Mouse (Mus musculus): ENCODE results near the gene Cpa2. TPM values are rescaled to one million over a fixed set of nuclear protein-coding genes. Genes with fewer than 3 reads are reported as not detected.

The Cpa2 gene
- polyA plus RNA-seq, 1 experiment from 2014 or later = 5.8 TPM

DNA sequence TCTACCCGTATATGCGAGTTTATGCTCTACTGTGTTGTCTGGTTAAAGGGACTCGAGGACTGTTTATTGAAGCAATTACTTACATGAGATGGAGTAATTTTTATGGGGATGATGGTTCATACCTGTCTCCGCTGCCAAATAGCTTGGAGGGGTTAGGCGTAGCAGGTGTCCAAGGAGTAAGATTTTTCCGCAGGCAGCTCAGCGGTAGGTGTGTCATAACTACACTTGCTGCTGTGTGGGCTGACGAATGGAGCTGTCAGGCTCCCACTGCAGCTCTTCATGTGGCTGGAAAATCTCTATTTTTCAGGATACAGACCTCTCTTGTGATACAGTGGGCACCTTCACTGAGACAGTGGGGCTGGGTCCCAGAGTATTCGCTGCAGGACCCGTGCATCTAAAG, 27.9 kb downstream of the Cpa2 start:
- H3K4me1 ChIP-seq = peaks cover 14% of the 10 kb centered on the region
- H3K36me3 ChIP-seq = no peaks in the 10 kb centered on the region
- H3K9me3 ChIP-seq = no peaks in the 10 kb centered on the region
- no peak overlapping the region for H3K4me3 ChIP-seq
- 90% methylated on average over 10 of the region's 10 CpGs for WGBS
- H3K27ac ChIP-seq (replicated peaks) = no peak overlapping the region
- no peak overlapping the region for H3K4me2 ChIP-seq (replicated peaks)
- H3K27me3 ChIP-seq = peaks cover 12% of the 10 kb centered on the region; the same call in 1 of the 2 replicates
- ATAC-seq (ENCODE audit: low FRiP score, low read depth) = no peak
- H3K9ac ChIP-seq (replicated peaks) = no peak overlapping the region

DNA sequence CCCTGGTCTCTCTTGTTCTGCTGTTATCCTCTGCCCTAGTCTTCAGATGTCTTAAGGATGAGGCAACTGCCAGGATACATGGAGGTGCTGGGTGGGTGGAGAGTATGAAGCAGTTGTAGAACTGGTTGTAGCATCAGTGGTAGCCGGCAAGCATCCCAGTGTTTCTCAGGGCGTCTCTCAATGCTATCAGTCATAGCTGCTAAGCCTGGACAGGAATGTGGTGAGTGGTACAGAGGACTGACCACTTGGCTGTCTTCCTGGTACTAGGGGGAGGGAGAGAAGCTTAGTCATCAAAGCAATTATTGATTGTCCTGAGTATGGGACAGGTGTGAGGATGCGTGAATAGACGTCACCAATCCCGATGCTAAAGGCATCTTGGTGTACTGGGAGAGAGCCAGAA, 28.6 kb downstream of the Cpa2 start:
- 88% methylated on average over 5 of the region's 5 CpGs for WGBS
- Histone ChIP-seq H3K9me3 (no peaks in the 10 kb centered on the region), H3K4me3 (no peak overlapping the region), H3K36me3 (no peaks in the 10 kb centered on the region), H3K9ac (replicated peaks) (no peak overlapping the region), H3K27me3 (peaks cover 12% of the 10 kb centered on the region), H3K27ac (replicated peaks) (no peak overlapping the region), H3K4me2 (replicated peaks) (no peak overlapping the region), H3K4me1 (peaks cover 14% of the 10 kb centered on the region)
- ATAC-seq (ENCODE audit: low FRiP score, low read depth) = no peak

DNA sequence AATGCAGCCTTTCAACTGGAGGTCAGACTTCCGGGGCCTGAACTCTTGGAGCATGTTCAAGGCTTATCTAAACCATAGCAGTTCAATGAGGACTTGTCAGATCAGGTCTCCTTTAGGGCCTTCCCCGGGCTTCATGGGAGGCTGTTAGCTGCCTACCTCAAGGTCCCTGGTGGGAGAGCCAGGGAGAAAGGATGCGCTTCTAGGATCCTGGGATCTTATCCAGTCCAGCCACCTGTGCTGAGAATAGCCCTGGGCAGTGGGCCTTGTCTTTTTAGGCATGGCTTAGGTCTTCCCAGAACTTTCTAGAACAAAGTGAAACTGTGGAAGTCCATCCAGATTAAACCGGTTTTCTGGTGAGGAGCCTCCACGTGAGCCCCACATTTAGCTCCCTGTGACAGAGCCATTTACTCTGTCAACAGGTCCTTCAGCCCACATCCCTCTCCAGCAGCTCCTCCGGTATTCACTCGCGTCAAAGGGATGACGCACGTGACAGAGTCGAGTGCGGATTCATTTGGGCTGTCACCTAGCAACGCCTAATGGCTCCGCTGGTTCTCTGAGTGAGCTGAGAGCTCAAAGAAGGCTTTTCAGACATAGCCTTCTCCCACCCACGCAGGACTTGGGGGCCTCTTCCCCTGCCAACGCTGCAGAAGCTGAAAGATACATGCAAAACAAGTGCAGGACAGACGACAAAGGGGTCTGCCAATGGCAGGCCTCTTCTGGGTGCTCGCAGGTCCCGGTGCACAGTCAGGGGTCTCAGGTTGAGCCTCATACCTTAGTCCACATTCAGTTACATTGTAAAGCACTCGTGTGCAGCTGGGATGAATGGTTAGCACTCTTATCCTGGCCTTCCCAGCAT, 31.3 kb downstream of the Cpa2 start:
- 0 out of 2 replicates have a peak overlapping the region, but pooled peaks have one; percentile 20 for H3K9ac ChIP-seq (replicated peaks)
- peak overlapping the region; percentile 74 for H3K27ac ChIP-seq (replicated peaks)

DNA sequence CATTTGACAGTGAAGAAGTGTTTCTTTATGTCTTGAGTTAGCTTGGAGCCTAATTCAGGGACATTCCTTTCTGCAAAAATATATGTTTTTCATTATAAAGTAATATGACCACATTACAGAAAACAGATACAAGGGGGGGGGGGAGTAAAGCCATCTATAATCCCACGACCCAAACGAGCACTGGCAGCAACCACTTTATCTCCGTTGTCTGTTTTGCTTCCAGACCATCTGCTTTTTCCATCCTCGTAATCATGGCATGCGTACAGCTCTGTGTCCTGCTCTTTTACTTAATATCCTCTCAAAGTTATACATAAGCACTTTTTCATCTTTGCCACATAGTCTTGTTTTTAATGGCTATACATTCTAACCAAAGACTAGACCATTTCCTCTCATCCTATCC, 32.0 kb downstream of the Cpa2 start:
- Histone ChIP-seq H3K9ac (replicated peaks) (no peak overlapping the region), H3K9me3 (no peaks in the 10 kb centered on the region), H3K4me1 (peaks cover 14% of the 10 kb centered on the region), H3K4me2 (replicated peaks) (no peak overlapping the region), H3K27me3 (peaks cover 12% of the 10 kb centered on the region), H3K27ac (replicated peaks) (peak overlapping the region; percentile 74), H3K36me3 (no peaks in the 10 kb centered on the region), H3K4me3 (no peak overlapping the region)
- ATAC-seq (ENCODE audit: low FRiP score, low read depth) = no peak
- 69% methylated on average over 5 of the region's 5 CpGs for WGBS

More for the DNA sequence above, 31.3 kb downstream of the Cpa2 start:
- Histone ChIP-seq H3K36me3 (no peaks in the 10 kb centered on the region), H3K4me2 (replicated peaks) (0 out of 2 replicates have a peak overlapping the region, but pooled peaks have one; percentile 15), H3K4me1 (peaks cover 14% of the 10 kb centered on the region), H3K4me3 (no peak overlapping the region), H3K9me3 (no peaks in the 10 kb centered on the region), H3K27me3 (peaks cover 12% of the 10 kb centered on the region)
- peak; percentile 93 for ATAC-seq (ENCODE audit: low FRiP score, low read depth)
- WGBS = 31% methylated on average over 20 of the region's 20 CpGs

DNA sequence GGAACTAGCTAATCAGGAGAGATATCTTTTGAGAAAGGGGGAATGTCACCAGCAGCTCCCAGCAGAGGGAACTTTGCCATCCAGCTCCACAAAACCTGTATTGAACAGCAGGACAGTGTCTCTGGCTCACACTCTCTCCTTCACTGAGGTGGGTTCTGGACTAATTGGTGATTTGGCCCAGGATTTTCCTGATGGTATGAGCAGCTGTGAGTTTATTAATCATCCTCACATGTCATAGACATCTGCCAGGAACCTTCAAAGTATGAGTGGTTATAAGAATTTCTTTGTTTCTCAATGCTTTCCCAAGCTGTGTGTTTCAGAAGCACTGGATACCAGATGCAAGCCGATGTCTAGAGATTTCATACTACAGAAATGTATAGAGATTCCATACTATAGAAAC, 33.6 kb downstream of the Cpa2 start:
- WGBS = 89% methylated on average over 1 of the region's 1 CpGs
- ATAC-seq (ENCODE audit: low FRiP score, low read depth) = no peak
- no peaks in the 10 kb centered on the region for H3K9me3 ChIP-seq
- no peaks in the 10 kb centered on the region for H3K36me3 ChIP-seq
- H3K4me2 ChIP-seq (replicated peaks) = no peak overlapping the region
- no peak overlapping the region for H3K27ac ChIP-seq (replicated peaks)
- peaks cover 7% of the 10 kb centered on the region for H3K27me3 ChIP-seq
- H3K4me1 ChIP-seq = peaks cover 19% of the 10 kb centered on the region
- no peak overlapping the region for H3K9ac ChIP-seq (replicated peaks)
- no peak overlapping the region for H3K4me3 ChIP-seq

DNA sequence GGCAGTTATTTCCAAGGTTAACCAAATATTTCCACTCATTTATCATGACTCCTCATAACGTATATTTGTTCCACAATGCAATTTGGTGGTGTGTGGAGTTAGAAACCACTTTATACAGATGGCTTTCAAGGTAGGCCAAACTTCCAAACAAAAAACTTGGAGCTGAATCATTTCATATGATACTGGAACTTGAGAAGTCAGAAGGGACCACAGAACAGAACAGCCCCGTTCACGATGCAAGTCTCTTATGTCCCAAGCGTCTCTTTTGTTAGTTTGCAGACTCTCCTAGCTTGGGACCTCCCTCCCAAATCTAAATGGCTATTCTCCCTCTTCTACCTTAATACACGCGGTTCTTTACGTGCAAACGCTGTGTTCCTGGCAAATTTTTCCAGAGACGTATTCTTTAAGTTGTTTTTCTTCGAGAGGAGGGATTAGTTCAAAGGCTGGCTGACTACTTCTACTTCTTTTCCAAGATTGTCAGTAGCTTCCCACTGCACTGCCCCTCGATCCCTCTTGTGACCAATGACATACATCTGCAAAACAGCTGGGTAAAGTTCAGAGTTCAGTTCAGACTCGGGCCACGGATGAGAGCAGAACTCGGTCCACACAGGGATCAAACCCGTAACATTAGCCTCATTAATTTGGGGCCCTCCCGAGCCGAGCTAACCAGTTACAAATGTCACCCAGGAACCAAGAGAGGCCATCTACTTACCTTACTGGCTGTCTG, 35.3 kb downstream of the Cpa2 start:
- H3K4me1 ChIP-seq = peaks cover 34% of the 10 kb centered on the region
- no peaks in the 10 kb centered on the region for H3K9me3 ChIP-seq
- H3K4me2 ChIP-seq (replicated peaks) = no peak overlapping the region
- H3K27ac ChIP-seq (replicated peaks) = no peak overlapping the region
- H3K4me3 ChIP-seq = no peak overlapping the region
- no peaks in the 10 kb centered on the region; the same call in none of the 2 replicates for H3K27me3 ChIP-seq
- no peak overlapping the region for H3K9ac ChIP-seq (replicated peaks)
- WGBS = 76% methylated on average over 17 of the region's 17 CpGs
- no peaks in the 10 kb centered on the region for H3K36me3 ChIP-seq
- ATAC-seq (ENCODE audit: low FRiP score, low read depth) = no peak

DNA sequence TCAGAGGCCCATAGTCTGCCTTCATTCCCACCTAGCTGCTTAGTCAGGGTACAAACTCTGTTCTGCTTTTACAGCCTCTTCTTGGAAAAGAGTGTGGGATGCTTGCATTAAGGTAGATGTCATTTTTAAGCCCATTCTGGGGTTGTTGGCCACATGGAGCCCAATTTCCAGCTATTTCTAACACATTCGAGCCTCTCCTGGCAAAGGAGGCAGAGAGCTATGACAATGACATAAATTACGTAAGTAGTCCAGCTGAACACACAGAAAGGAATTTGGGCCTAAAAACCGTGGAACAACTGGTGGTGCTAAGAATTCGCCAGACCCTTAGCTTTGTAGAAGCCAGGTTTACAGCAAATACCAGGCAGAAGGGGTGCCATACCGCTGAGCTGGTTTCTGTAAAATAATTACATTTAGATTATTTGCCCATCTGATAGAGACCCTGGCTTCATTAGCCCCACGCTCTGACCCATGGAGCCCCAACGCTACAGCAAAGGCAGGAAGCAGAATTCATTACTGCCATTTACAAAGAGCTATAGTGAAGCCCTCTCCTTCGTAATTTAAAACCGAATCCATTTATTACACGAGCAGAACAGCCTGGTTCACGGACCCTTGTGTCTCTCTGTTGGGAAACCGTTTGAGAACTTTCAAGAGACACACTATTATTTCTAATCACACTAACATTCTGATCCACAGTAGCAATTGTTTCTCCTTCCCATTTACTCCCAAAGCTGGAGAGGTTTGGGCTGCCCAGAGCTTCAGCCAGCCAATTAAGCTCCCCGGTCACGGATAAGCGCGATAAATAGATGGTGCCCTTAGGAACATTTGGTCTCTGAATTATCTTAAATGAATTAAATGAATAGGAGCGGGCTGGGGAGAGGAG, 38.8 kb downstream of the Cpa2 start:
- Histone ChIP-seq H3K27me3 (no peaks in the 10 kb centered on the region), H3K36me3 (no peaks in the 10 kb centered on the region), H3K4me2 (replicated peaks) (0 out of 2 replicates have a peak overlapping the region, but pooled peaks have one; percentile 19), H3K27ac (replicated peaks) (peak overlapping the region; percentile 85), H3K9me3 (no peaks in the 10 kb centered on the region), H3K9ac (replicated peaks) (no peak overlapping the region), H3K4me1 (peaks cover 19% of the 10 kb centered on the region), H3K4me3 (no peak overlapping the region)
- 49% methylated on average over 17 of the region's 17 CpGs for WGBS
- ATAC-seq (ENCODE audit: low FRiP score, low read depth) = peak; percentile 52

DNA sequence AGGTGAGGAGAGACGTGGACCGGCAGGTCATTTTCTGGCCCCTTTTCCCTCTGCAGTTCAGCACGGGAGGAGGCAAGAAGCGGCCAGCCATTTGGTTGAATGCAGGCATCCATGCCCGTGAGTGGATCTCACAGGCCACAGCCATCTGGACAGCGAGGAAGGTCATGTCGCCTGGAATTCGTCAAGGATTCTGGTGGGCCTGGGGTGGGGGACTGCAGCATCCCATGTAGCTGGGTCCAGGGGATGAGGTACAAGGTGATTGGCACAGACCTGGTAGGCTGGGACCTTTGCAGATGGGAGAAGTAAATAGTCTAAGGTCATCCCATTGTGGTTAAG, 39.4 kb downstream of the Cpa2 start:
- peak; percentile 6; the same call in 1 of the 2 replicates for ATAC-seq (ENCODE audit: low FRiP score, low read depth)
- Histone ChIP-seq H3K27me3 (no peaks in the 10 kb centered on the region), H3K27ac (replicated peaks) (peak overlapping the region; percentile 85), H3K9me3 (no peaks in the 10 kb centered on the region), H3K4me1 (peaks cover 19% of the 10 kb centered on the region), H3K4me3 (no peak overlapping the region), H3K4me2 (replicated peaks) (0 out of 2 replicates have a peak overlapping the region, but pooled peaks have one; percentile 19), H3K9ac (replicated peaks) (no peak overlapping the region), H3K36me3 (no peaks in the 10 kb centered on the region)
- 51% methylated on average over 8 of the region's 8 CpGs for WGBS

DNA sequence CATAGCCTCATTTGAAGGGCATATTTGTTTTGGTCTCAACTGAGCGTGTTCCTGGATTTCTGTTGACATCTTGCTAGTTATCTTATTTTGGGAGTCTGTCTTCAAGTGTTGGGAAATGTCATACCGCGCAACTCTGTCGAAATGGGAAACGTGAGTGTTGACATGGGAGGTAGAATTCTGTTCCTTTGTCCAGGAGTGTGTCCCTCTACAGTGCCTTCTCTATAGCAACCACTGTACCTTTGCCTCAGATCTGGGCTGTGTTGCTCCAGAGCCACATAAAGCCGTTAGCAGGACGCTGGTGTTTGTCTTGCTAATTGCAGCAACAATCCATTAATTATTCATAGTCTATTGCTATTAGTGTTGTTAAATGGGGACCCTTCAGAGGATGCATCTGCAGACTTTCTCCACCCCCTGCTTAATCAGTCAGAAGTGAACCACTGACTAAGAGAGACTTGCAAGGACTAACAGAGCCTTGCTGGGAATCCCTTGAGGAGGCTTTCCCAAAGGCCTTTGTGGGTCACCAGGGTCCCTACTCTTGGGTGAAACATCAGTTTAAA, 45.6 kb downstream of the Cpa2 start:
- no peaks in the 10 kb centered on the region for H3K36me3 ChIP-seq
- no peak overlapping the region for H3K27ac ChIP-seq (replicated peaks)
- no peak overlapping the region for H3K4me3 ChIP-seq
- no peaks in the 10 kb centered on the region for H3K9me3 ChIP-seq
- no peak overlapping the region for H3K9ac ChIP-seq (replicated peaks)
- H3K27me3 ChIP-seq = no peaks in the 10 kb centered on the region
- no peak for ATAC-seq (ENCODE audit: low FRiP score, low read depth)
- no peak overlapping the region for H3K4me2 ChIP-seq (replicated peaks)
- WGBS = 86% methylated on average over 7 of the region's 7 CpGs
- H3K4me1 ChIP-seq = peaks cover 5% of the 10 kb centered on the region

DNA sequence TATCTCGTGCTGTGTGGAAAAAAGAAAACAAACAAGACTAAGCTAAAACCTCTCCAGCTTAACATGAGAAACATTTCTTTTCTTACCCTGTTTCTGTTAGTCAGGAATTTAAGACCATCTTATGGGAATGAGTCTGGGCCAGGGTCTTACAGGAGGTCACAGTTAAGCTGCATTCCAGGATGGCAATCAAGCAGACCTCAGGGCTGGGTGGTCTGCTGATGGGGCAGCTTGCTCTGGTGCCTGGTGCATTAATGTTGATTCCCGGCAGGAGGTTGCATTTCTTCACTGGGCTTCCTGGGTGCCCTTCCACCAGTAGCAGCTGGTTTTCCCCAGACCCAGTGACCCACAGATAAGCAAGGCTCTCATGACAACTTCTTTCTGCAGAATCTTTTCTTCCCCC, 48.4 kb downstream of the Cpa2 start:
- Histone ChIP-seq H3K27ac (replicated peaks) (no peak overlapping the region), H3K4me2 (replicated peaks) (no peak overlapping the region), H3K4me3 (no peak overlapping the region), H3K4me1 (peaks cover 11% of the 10 kb centered on the region), H3K36me3 (no peaks in the 10 kb centered on the region), H3K9ac (replicated peaks) (no peak overlapping the region), H3K9me3 (no peaks in the 10 kb centered on the region), H3K27me3 (no peaks in the 10 kb centered on the region)
- no peak for ATAC-seq (ENCODE audit: low FRiP score, low read depth)
- 36% methylated on average over 2 of the region's 2 CpGs for WGBS

DNA sequence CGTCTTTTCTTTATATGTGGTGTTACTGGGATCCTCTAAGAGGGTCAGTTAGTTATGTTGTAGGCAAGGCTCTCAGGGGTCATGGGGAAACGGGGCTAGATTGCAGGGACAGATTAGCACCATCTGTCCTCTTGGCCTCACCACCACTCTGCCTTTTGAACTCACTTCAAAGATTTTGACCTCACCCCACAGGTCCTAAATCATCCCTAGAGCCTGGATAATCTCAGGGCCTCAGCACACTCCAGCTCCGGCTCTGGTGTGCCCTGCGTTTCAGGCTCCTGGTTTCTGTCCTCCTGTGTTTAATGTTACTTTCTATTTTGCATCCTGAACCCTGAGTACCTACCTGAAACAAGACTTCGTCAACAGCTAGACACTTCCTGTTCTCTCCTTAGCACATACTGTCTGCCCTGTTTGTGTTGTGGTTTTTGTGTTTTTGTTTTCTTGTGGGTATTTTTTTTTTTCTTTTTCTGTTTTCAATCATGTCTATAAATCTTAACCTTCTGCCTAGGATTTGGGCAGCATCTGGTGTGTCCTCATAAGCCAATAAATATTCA, 50.5 kb downstream of the Cpa2 start:
- H3K4me2 ChIP-seq (replicated peaks) = no peak overlapping the region
- peak overlapping the region; percentile 49; the same call in 1 of the 2 replicates for H3K27ac ChIP-seq (replicated peaks)
- WGBS = 67% methylated on average over 5 of the region's 5 CpGs
- no peak overlapping the region for H3K9ac ChIP-seq (replicated peaks)
- no peaks in the 10 kb centered on the region for H3K9me3 ChIP-seq
- H3K4me1 ChIP-seq = peaks cover 13% of the 10 kb centered on the region
- H3K27me3 ChIP-seq = no peaks in the 10 kb centered on the region
- H3K4me3 ChIP-seq = no peak overlapping the region
- H3K36me3 ChIP-seq = no peaks in the 10 kb centered on the region
- no peak for ATAC-seq (ENCODE audit: low FRiP score, low read depth)
